Mouse (Mus musculus): ENCODE results near the gene Dock2.

DNA sequence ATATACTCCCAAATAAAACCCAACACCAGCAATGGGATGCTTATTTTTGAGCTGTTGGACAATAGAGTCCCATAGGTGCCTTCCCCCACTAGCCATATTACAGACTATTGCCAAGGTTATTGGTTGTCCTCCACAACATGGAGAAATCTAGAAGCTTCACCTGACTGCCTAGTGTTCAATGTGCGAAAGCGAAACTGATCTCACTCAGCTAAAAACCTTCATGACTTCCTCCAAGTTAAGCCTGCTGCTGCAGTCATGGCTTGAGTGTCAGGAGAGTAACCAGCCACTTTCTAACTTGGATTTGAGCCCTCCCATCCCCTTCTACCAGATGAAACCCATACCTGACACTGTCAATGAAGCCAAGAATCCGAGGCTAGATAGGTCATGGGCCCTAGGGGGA is 44.1 kb upstream of the Dock2 start:
- TF ChIP-seq POLR2A (IDR thresholded peaks at IDR 0.05; ENCODE audit: low read depth, low read length) (no peak), CTCF (IDR thresholded peaks at IDR 0.05; ENCODE audit: borderline replicate concordance, insufficient read depth, low read length) (no peak)

All from embryonic fibroblast, embryonic 13.5 days (primary cell).